Mouse (Mus musculus) hindbrain, embryonic 14.5 days (tissue): ENCODE data around the gene Olfr1459. TPM values are rescaled to one million over a fixed set of nuclear protein-coding genes. Genes with fewer than 3 reads are reported as not detected.

Experiments used
- ATAC-seq: fragments of 200-750 bp; cut with Nextera tagmentation; 2 replicates; pipeline ENCODE4 v1.8.0; 2017; ENCODE audit warnings: moderate number of reproducible peaks, mild to moderate bottlenecking, moderate TSS enrichment, moderate library complexity; ENCODE audit not compliant: low FRiP score
- DNase-seq: peaks from one replicate; pipeline ENCODE4 v3.0.0-alpha.2; 2015; ENCODE audit warnings: low spot score
- H3K27ac ChIP-seq: fragments of 300-500 bp; sonication (generic); 2 replicates; pipeline ENCODE4 v1.5.1; 2014; ENCODE audit warnings: mild to moderate bottlenecking, moderate library complexity
- H3K27me3 ChIP-seq: fragments of 300-500 bp; sonication (generic); 2 replicates; pipeline ENCODE4 v1.6.1; 2014; ENCODE audit warnings: mild to moderate bottlenecking, low read length, mixed read lengths; ENCODE audit not compliant: control insufficient read depth, insufficient read depth
- H3K36me3 ChIP-seq: fragments of 300-500 bp; sonication (generic); replicated peaks from 2 replicates; pipeline ENCODE4 v1.6.1; 2014; ENCODE audit not compliant: control insufficient read depth, insufficient read depth
- H3K4me1 ChIP-seq: fragments of 300-500 bp; sonication (generic); replicated peaks from 2 replicates; pipeline ENCODE4 v1.6.1; 2014; ENCODE audit warnings: antibody characterized with exemption, low read length, mixed read lengths; ENCODE audit not compliant: control insufficient read depth, insufficient read depth
- H3K4me2 ChIP-seq: fragments of 300-500 bp; sonication (generic); replicated peaks from 2 replicates; pipeline ENCODE4 v1.6.1; 2014; ENCODE audit warnings: mild to moderate bottlenecking, moderate library complexity
- H3K4me3 ChIP-seq: fragments of 300-500 bp; sonication (generic); replicated peaks from 2 replicates; pipeline ENCODE4 v1.5.1; 2014; ENCODE audit warnings: mild to moderate bottlenecking, low read length
- H3K9ac ChIP-seq: fragments of 300-500 bp; sonication (generic); 2 replicates; pipeline ENCODE4 v1.6.1; 2014
- H3K9me3 ChIP-seq: fragments of 300-500 bp; sonication (generic); 2 replicates; pipeline ENCODE4 v1.6.1; 2016; ENCODE audit warnings: low read length; ENCODE audit not compliant: control insufficient read depth
- whole genome bisulfite sequencing: fragments of 180-500 bp; shearing (Covaris S2); extraction: QIAGEN DNeasy Blood & Tissue Kit; methylation state at CpG from one replicate; pipeline ENCODE4 v1.1.7; 2014; 5-methylcytosine and 5-hydroxymethylcytosine counted together
- polyA plus RNA-seq: library from polyadenylated mRNA; unstranded; fragments of >200 nt; fragmentation: Nextera tagmentation; extraction: Ambion mirVana; gene quantifications from 2 replicates; pipeline ENCODE4 v1.2.1, GENCODE M21; 2014

Olfr1459 gene
- not detected in 2 replicates for polyA plus RNA-seq

- Histone ChIP-seq H3K4me2 (no peak within 1 kb of the TSS), H3K36me3 (no peaks in the 10 kb centered on the region), H3K27ac (no peak within 1 kb of the TSS), H3K27me3 (no peaks in the 10 kb centered on the region), H3K9me3 (peaks cover 23% of the 10 kb centered on the region; the same call in 1 of the 2 replicates), H3K4me1 (no peaks in the 10 kb centered on the region), H3K9ac (no peak within 1 kb of the TSS), H3K4me3 (no peak within 1 kb of the TSS)
- 82% methylated on average over 1 of the region's 1 CpGs for WGBS
- DNase-seq (no peak), ATAC-seq (no peak)
Measured at GRCm38 (mm10) chr19:13149449-13149848, at the start of gene Olfr1459. Gene Olfr1459 (minus strand): TSS chr19:13149549.

- H3K36me3 ChIP-seq, result no peaks in the 10 kb centered on the region
- DNase-seq, result no peak
- H3K4me2 ChIP-seq, result no peak within 1 kb of the TSS
- H3K9ac ChIP-seq, result no peak within 1 kb of the TSS
- H3K4me3 ChIP-seq, result no peak within 1 kb of the TSS
- H3K27me3 ChIP-seq, result no peaks in the 10 kb centered on the region
- ATAC-seq, result no peak
- no peak within 1 kb of the TSS for H3K27ac ChIP-seq
- no peaks in the 10 kb centered on the region for H3K4me1 ChIP-seq
- peaks cover 24% of the 10 kb centered on the region for H3K9me3 ChIP-seq
- 86% methylated on average over 1 of the region's 1 CpGs for WGBS
Measured at GRCm38 (mm10) chr19:13185434-13185833, 36.1 kb upstream of the Olfr1459 start, which contains the start of gene Olfr1462. Gene Olfr1462 (plus strand): TSS chr19:13185734.

- Histone ChIP-seq H3K4me1 (no peaks in the 10 kb centered on the region), H3K9me3 (0 out of 2 replicates have a peak, but pooled peaks cover 11% of the 10 kb centered on the region), H3K4me2 (no peak within 1 kb of the TSS), H3K36me3 (no peaks in the 10 kb centered on the region), H3K27me3 (no peaks in the 10 kb centered on the region), H3K27ac (no peak within 1 kb of the TSS), H3K9ac (no peak within 1 kb of the TSS), H3K4me3 (no peak within 1 kb of the TSS)
- ATAC-seq (no peak), DNase-seq (no peak)
- WGBS, result 61% methylated on average over 1 of the region's 1 CpGs
Measured at GRCm38 (mm10) chr19:13162700-13163099, 13.4 kb upstream of the Olfr1459 start, which contains the start of gene Olfr1461. Gene Olfr1461 (plus strand): TSS chr19:13163000.

- 87% methylated on average over 3 of the region's 3 CpGs for WGBS
Measured at GRCm38 (mm10) chr19:13106675-13107074, 42.7 kb downstream of the Olfr1459 start, which contains the start of gene Olfr1458. Gene Olfr1458 (minus strand): TSS chr19:13106775.

GRCm38 (mm10) chr19:13097791-13098190 is 51.6 kb downstream of the Olfr1459 start, which contains the start of gene Olfr1457:
Gene Olfr1457 (minus strand): TSS chr19:13097891.
- 86% methylated on average over 2 of the region's 2 CpGs for WGBS
- no peak within 1 kb of the TSS for H3K4me3 ChIP-seq

More at GRCm38 (mm10) chr19:13106675-13107074, 42.7 kb downstream of the Olfr1459 start, which contains the start of gene Olfr1458:
- H3K27ac ChIP-seq, result no peak within 1 kb of the TSS
- DNase-seq (no peak), ATAC-seq (no peak)
- H3K4me3 ChIP-seq, result no peak within 1 kb of the TSS
- no peaks in the 10 kb centered on the region for H3K4me1 ChIP-seq
- H3K9ac ChIP-seq, result no peak within 1 kb of the TSS
- no peaks in the 10 kb centered on the region for H3K36me3 ChIP-seq
- no peaks in the 10 kb centered on the region for H3K27me3 ChIP-seq
- peaks cover 31% of the 10 kb centered on the region; the same call in 1 of the 2 replicates for H3K9me3 ChIP-seq
- no peak within 1 kb of the TSS for H3K4me2 ChIP-seq

GRCm38 (mm10) chr19:13093908-13094307 is 55.4 kb downstream of the Olfr1459 start:
- no peak overlapping the region for H3K4me2 ChIP-seq
- no peaks in the 10 kb centered on the region for H3K27me3 ChIP-seq
- no peaks in the 10 kb centered on the region for H3K4me1 ChIP-seq
- H3K4me3 ChIP-seq, result no peak overlapping the region
- no peak for ATAC-seq
- WGBS, result 92% methylated on average over 1 of the region's 1 CpGs
- no peaks in the 10 kb centered on the region for H3K36me3 ChIP-seq
- no peak for DNase-seq
- no peak overlapping the region for H3K27ac ChIP-seq
- H3K9ac ChIP-seq, result no peak overlapping the region
- H3K9me3 ChIP-seq, result peaks cover 24% of the 10 kb centered on the region

More at GRCm38 (mm10) chr19:13097791-13098190, 51.6 kb downstream of the Olfr1459 start, which contains the start of gene Olfr1457:
- ATAC-seq (no peak), DNase-seq (no peak)
- H3K36me3 ChIP-seq, result no peaks in the 10 kb centered on the region
- H3K27ac ChIP-seq, result no peak within 1 kb of the TSS
- H3K9me3 ChIP-seq, result peaks cover 24% of the 10 kb centered on the region
- H3K4me2 ChIP-seq, result no peak within 1 kb of the TSS
- no peak within 1 kb of the TSS for H3K9ac ChIP-seq
- H3K27me3 ChIP-seq, result no peaks in the 10 kb centered on the region
- no peaks in the 10 kb centered on the region for H3K4me1 ChIP-seq

Other genes with a start within 250 kb of the Olfr1459 start
- not detected in 2 replicates for gene Olfr1447, start 245.8 kb downstream of the Olfr1459 start, polyA plus RNA-seq
- not detected in 2 replicates for gene Olfr1448, start 225.1 kb downstream of the Olfr1459 start, polyA plus RNA-seq
- gene Olfr1449, start 218.7 kb downstream of the Olfr1459 start, polyA plus RNA-seq, result not detected in 2 replicates
- not detected in 2 replicates for gene Olfr1450, start 199.3 kb downstream of the Olfr1459 start, polyA plus RNA-seq
- not detected in 2 replicates for gene Olfr1451, start 154.5 kb downstream of the Olfr1459 start, polyA plus RNA-seq
- not detected in 2 replicates for gene Olfr1453, start 121.2 kb downstream of the Olfr1459 start, polyA plus RNA-seq
- gene Olfr1454, start 88.9 kb downstream of the Olfr1459 start, polyA plus RNA-seq, result not detected in 2 replicates
- gene Olfr1457, start 51.7 kb downstream of the Olfr1459 start, polyA plus RNA-seq, result not detected in 2 replicates
- gene Olfr1458, start 42.8 kb downstream of the Olfr1459 start, polyA plus RNA-seq, result not detected in 2 replicates
- gene Olfr1461, start 13.5 kb upstream of the Olfr1459 start, polyA plus RNA-seq, result not detected in 2 replicates
- gene Olfr1462, start 36.2 kb upstream of the Olfr1459 start, polyA plus RNA-seq, result not detected in 2 replicates
- gene Olfr1463, start 81.8 kb upstream of the Olfr1459 start, polyA plus RNA-seq, result not detected in 2 replicates
- not detected in 2 replicates for gene Olfr1465, start 166.0 kb upstream of the Olfr1459 start, polyA plus RNA-seq
- gene Olfr1466, start 189.3 kb upstream of the Olfr1459 start, polyA plus RNA-seq, result not detected in 2 replicates
- not detected in 2 replicates for gene Olfr1467, start 212.7 kb upstream of the Olfr1459 start, polyA plus RNA-seq